Mouse (Mus musculus): ENCODE results near the gene Lce3e. TPM values are rescaled to one million over a fixed set of nuclear protein-coding genes. Genes with fewer than 3 reads are reported as not detected.

Gene Lce3e
- total RNA-seq (2017) = not detected in 3 replicates

GRCm38 (mm10) chr3:92966761-92967160 is at the start of gene Lce3e:
TSS of gene Lce3e (plus strand) at chr3:92967061.
- ATAC-seq (replicated peaks; ENCODE audit: insufficient number of reproducible peaks, low FRiP score, low TSS enrichment, poor library complexity, severe bottlenecking) = no peak

GRCm38 (mm10) chr3:92920364-92920763 is 46.5 kb upstream of the Lce3e start:
- ATAC-seq (replicated peaks; ENCODE audit: insufficient number of reproducible peaks, low FRiP score, low TSS enrichment, poor library complexity, severe bottlenecking) = no peak

GRCm38 (mm10) chr3:92926130-92926529 is 40.7 kb upstream of the Lce3e start, which contains the start of gene Lce3a:
TSS of gene Lce3a (minus strand) at chr3:92926230.
- no peak for ATAC-seq (replicated peaks; ENCODE audit: insufficient number of reproducible peaks, low FRiP score, low TSS enrichment, poor library complexity, severe bottlenecking)

- no peak for ATAC-seq (replicated peaks; ENCODE audit: insufficient number of reproducible peaks, low FRiP score, low TSS enrichment, poor library complexity, severe bottlenecking)
Measured at GRCm38 (mm10) chr3:92932679-92933078, 34.2 kb upstream of the Lce3e start, which contains the start of gene Lce3b. TSS of gene Lce3b (plus strand) at chr3:92932979.

GRCm38 (mm10) chr3:92944186-92944585 is 22.7 kb upstream of the Lce3e start, which contains the start of gene Lce3c:
TSS of gene Lce3c (plus strand) at chr3:92944486.
- ATAC-seq (replicated peaks; ENCODE audit: insufficient number of reproducible peaks, low FRiP score, low TSS enrichment, poor library complexity, severe bottlenecking) = no peak

GRCm38 (mm10) chr3:92957090-92957489 is 9.8 kb upstream of the Lce3e start, which contains the start of gene Lce3d:
TSS of gene Lce3d (plus strand) at chr3:92957390.
- no peak for ATAC-seq (replicated peaks; ENCODE audit: insufficient number of reproducible peaks, low FRiP score, low TSS enrichment, poor library complexity, severe bottlenecking)

- no peak for ATAC-seq (replicated peaks; ENCODE audit: insufficient number of reproducible peaks, low FRiP score, low TSS enrichment, poor library complexity, severe bottlenecking)
Measured at GRCm38 (mm10) chr3:92978484-92978883, 11.6 kb downstream of the Lce3e start.

GRCm38 (mm10) chr3:92991926-92992325 is 25.1 kb downstream of the Lce3e start, which contains the start of gene Lce3f:
TSS of gene Lce3f (plus strand) at chr3:92992226.
- ATAC-seq (replicated peaks; ENCODE audit: insufficient number of reproducible peaks, low FRiP score, low TSS enrichment, poor library complexity, severe bottlenecking) = no peak

- no peak for ATAC-seq (replicated peaks; ENCODE audit: insufficient number of reproducible peaks, low FRiP score, low TSS enrichment, poor library complexity, severe bottlenecking)
Measured at GRCm38 (mm10) chr3:92998691-92999090, 31.8 kb downstream of the Lce3e start.

- ATAC-seq (replicated peaks; ENCODE audit: insufficient number of reproducible peaks, low FRiP score, low TSS enrichment, poor library complexity, severe bottlenecking) = no peak
Measured at GRCm38 (mm10) chr3:93000621-93001020, 33.8 kb downstream of the Lce3e start.

GRCm38 (mm10) chr3:93002843-93003242 is 36.0 kb downstream of the Lce3e start:
- ATAC-seq (replicated peaks; ENCODE audit: insufficient number of reproducible peaks, low FRiP score, low TSS enrichment, poor library complexity, severe bottlenecking) = no peak

- ATAC-seq (replicated peaks; ENCODE audit: insufficient number of reproducible peaks, low FRiP score, low TSS enrichment, poor library complexity, severe bottlenecking) = no peak
Measured at GRCm38 (mm10) chr3:93014378-93014801, 47.5 kb downstream of the Lce3e start.

GRCm38 (mm10) chr3:93014871-93015270 is 48.0 kb downstream of the Lce3e start:
- no peak for ATAC-seq (replicated peaks; ENCODE audit: insufficient number of reproducible peaks, low FRiP score, low TSS enrichment, poor library complexity, severe bottlenecking)

GRCm38 (mm10) chr3:93015460-93016104 is 48.7 kb downstream of the Lce3e start, which contains the start of gene Crct1:
TSS of gene Crct1 (minus strand) at chr3:93015687.
- ATAC-seq (replicated peaks; ENCODE audit: insufficient number of reproducible peaks, low FRiP score, low TSS enrichment, poor library complexity, severe bottlenecking) = no peak

Other genes with a start within 250 kb of the Lce3e start
- gene Lce1f, start 246.7 kb upstream of the Lce3e start, total RNA-seq (2017) = not detected in 3 replicates
- gene Gm38119, start 228.0 kb upstream of the Lce3e start, total RNA-seq (2017) = not detected in 3 replicates
- not detected in 3 replicates for gene Lce1g, start 214.7 kb upstream of the Lce3e start, total RNA-seq (2017)
- gene Lce1h, start 202.0 kb upstream of the Lce3e start, total RNA-seq (2017) = not detected in 3 replicates
- gene Lce1i, start 188.2 kb upstream of the Lce3e start, total RNA-seq (2017) = not detected in 3 replicates
- gene Lce1j, start 176.5 kb upstream of the Lce3e start, total RNA-seq (2017) = not detected in 3 replicates
- not detected in 3 replicates for gene Lce1k, start 159.2 kb upstream of the Lce3e start, total RNA-seq (2017)
- gene Kprp, start 139.8 kb upstream of the Lce3e start, total RNA-seq (2017) = not detected in 3 replicates
- not detected in 3 replicates for gene Lce1l, start 115.8 kb upstream of the Lce3e start, total RNA-seq (2017)
- not detected in 3 replicates for gene 2310050C09Rik, start 96.8 kb upstream of the Lce3e start, total RNA-seq (2017)
- not detected in 3 replicates for gene Lce3a, start 40.8 kb upstream of the Lce3e start, total RNA-seq (2017)
- not detected in 3 replicates for gene Lce3b, start 34.1 kb upstream of the Lce3e start, total RNA-seq (2017)
- gene Lce3c, start 22.6 kb upstream of the Lce3e start, total RNA-seq (2017) = not detected in 3 replicates
- gene Lce3d, start 9.7 kb upstream of the Lce3e start, total RNA-seq (2017) = not detected in 3 replicates
- gene Lce3f, start 25.2 kb downstream of the Lce3e start, total RNA-seq (2017) = not detected in 3 replicates
- gene Crct1, start 48.6 kb downstream of the Lce3e start, total RNA-seq (2017) = not detected in 3 replicates
- not detected in 3 replicates for gene Lce1m, start 52.0 kb downstream of the Lce3e start, total RNA-seq (2017)
- 0.19 TPM in 1 of 3 replicates, not detected in the others for gene Gm4858, start 101.8 kb downstream of the Lce3e start, total RNA-seq (2017)
- gene Crnn, start 177.7 kb downstream of the Lce3e start, total RNA-seq (2017) = not detected in 3 replicates
- not detected in 3 replicates for gene Flg2, start 230.2 kb downstream of the Lce3e start, total RNA-seq (2017)

Measured in monocyte, adult 5-6 weeks (primary cell).